Mouse (Mus musculus) liver, embryonic 16.5 days (tissue): ENCODE data around the gene Sun3. TPM values are rescaled to one million over a fixed set of nuclear protein-coding genes. Genes with fewer than 3 reads are reported as not detected.

Experiments used
- ATAC-seq: fragments of 200-750 bp; cut with Nextera tagmentation; 2 replicates; pipeline ENCODE4 v1.8.0; 2017; ENCODE audit warnings: low read depth, mild to moderate bottlenecking, moderate number of reproducible peaks, moderate library complexity
- H3K27ac ChIP-seq: fragments of 300-500 bp; sonication (generic); 2 replicates; pipeline ENCODE4 v1.5.1; 2014; ENCODE audit warnings: mild to moderate bottlenecking, low read length
- H3K27me3 ChIP-seq: fragments of 300-500 bp; sonication (generic); 2 replicates; pipeline ENCODE4 v1.6.1; 2014; ENCODE audit warnings: low read depth, low read length, mixed read lengths; ENCODE audit not compliant: control insufficient read depth, insufficient read depth
- H3K36me3 ChIP-seq: fragments of 300-500 bp; sonication (generic); 2 replicates; pipeline ENCODE4 v1.6.1; 2014; ENCODE audit warnings: mild to moderate bottlenecking; ENCODE audit not compliant: control insufficient read depth, insufficient read depth
- H3K4me1 ChIP-seq: fragments of 300-500 bp; sonication (generic); 2 replicates; pipeline ENCODE4 v1.6.1; 2014; ENCODE audit warnings: low read depth, low read length, mixed read lengths; ENCODE audit not compliant: control insufficient read depth
- H3K4me2 ChIP-seq: fragments of 300-500 bp; sonication (generic); 2 replicates; pipeline ENCODE4 v1.6.1; 2014; ENCODE audit warnings: low read depth, low read length, mixed read lengths
- H3K4me3 ChIP-seq: fragments of 300-500 bp; sonication (generic); 2 replicates; pipeline ENCODE4 v1.5.1; 2014; ENCODE audit warnings: low read depth, mild to moderate bottlenecking, low read length
- H3K9ac ChIP-seq: fragments of 300-500 bp; sonication (generic); 2 replicates; pipeline ENCODE4 v1.6.1; 2014; ENCODE audit warnings: low read depth, low read length
- H3K9me3 ChIP-seq: fragments of 300-500 bp; sonication (generic); replicated peaks from 2 replicates; pipeline ENCODE4 v1.6.1; 2016; ENCODE audit warnings: low read length; ENCODE audit not compliant: control insufficient read depth
- WGBS: fragments of 180-500 bp; shearing (Covaris S2); extraction: QIAGEN DNeasy Blood & Tissue Kit; methylation state at CpG from one replicate; pipeline ENCODE4 v1.1.7; 2014; ENCODE audit not compliant: insufficient replicate concordance; 5-methylcytosine and 5-hydroxymethylcytosine counted together
- polyA plus RNA-seq: library from polyadenylated mRNA; unstranded; fragments of >200 nt; fragmentation: Nextera tagmentation; extraction: Ambion mirVana; gene quantifications from 2 replicates; pipeline ENCODE4 v1.2.1, GENCODE M21; 2015

Gene Sun3
- polyA plus RNA-seq, 1 experiment from 2014 or later: not detected

- no peak overlapping the region for H3K4me2 ChIP-seq
- H3K27me3 ChIP-seq: no peaks in the 10 kb centered on the region; the same call in 1 of the 2 replicates
- no peaks in the 10 kb centered on the region for H3K9me3 ChIP-seq
- H3K4me1 ChIP-seq: no peaks in the 10 kb centered on the region; the same call in 1 of the 2 replicates
- no peak overlapping the region for H3K9ac ChIP-seq
- H3K4me3 ChIP-seq: no peak overlapping the region
- H3K36me3 ChIP-seq: no peaks in the 10 kb centered on the region
- WGBS: 59% methylated on average over 5 of the region's 5 CpGs
- no peak for ATAC-seq
- no peak overlapping the region for H3K27ac ChIP-seq
Observed at GRCm38 (mm10) chr11:9047044-9047443, 1.7 kb downstream of the Sun3 start.

- ATAC-seq: no peak
- no peaks in the 10 kb centered on the region for H3K36me3 ChIP-seq
- 69% methylated on average over 2 of the region's 2 CpGs for WGBS
- H3K9ac ChIP-seq: no peak overlapping the region
- H3K4me1 ChIP-seq: no peaks in the 10 kb centered on the region; the same call in 1 of the 2 replicates
- no peak overlapping the region for H3K27ac ChIP-seq
- no peaks in the 10 kb centered on the region; the same call in 1 of the 2 replicates for H3K27me3 ChIP-seq
- H3K9me3 ChIP-seq: no peaks in the 10 kb centered on the region
- no peak overlapping the region for H3K4me3 ChIP-seq
- H3K4me2 ChIP-seq: no peak overlapping the region
Observed at GRCm38 (mm10) chr11:9046546-9046945, 2.2 kb downstream of the Sun3 start.

- WGBS: 41% methylated on average over 2 of the region's 2 CpGs
- no peak overlapping the region for H3K27ac ChIP-seq
- no peak overlapping the region for H3K4me2 ChIP-seq
- H3K27me3 ChIP-seq: no peaks in the 10 kb centered on the region
- ATAC-seq: no peak
- H3K4me3 ChIP-seq: no peak overlapping the region
- H3K36me3 ChIP-seq: no peaks in the 10 kb centered on the region
- no peaks in the 10 kb centered on the region for H3K9me3 ChIP-seq
- no peak overlapping the region for H3K9ac ChIP-seq
- H3K4me1 ChIP-seq: no peaks in the 10 kb centered on the region
Observed at GRCm38 (mm10) chr11:9031530-9031929, 17.3 kb downstream of the Sun3 start.

- Histone ChIP-seq H3K27ac (no peak overlapping the region), H3K27me3 (no peaks in the 10 kb centered on the region), H3K4me2 (no peak overlapping the region), H3K9me3 (no peaks in the 10 kb centered on the region), H3K9ac (no peak overlapping the region), H3K36me3 (no peaks in the 10 kb centered on the region), H3K4me1 (no peaks in the 10 kb centered on the region), H3K4me3 (no peak overlapping the region)
- WGBS: 64% methylated on average over 3 of the region's 3 CpGs
- no peak for ATAC-seq
Observed at GRCm38 (mm10) chr11:9025211-9025610, 23.6 kb downstream of the Sun3 start.

- Histone ChIP-seq H3K27me3 (no peaks in the 10 kb centered on the region), H3K36me3 (no peaks in the 10 kb centered on the region), H3K9ac (no peak overlapping the region), H3K4me3 (no peak overlapping the region), H3K9me3 (no peaks in the 10 kb centered on the region), H3K27ac (no peak overlapping the region), H3K4me2 (no peak overlapping the region), H3K4me1 (no peaks in the 10 kb centered on the region)
- ATAC-seq: no peak
- 62% methylated on average over 7 of the region's 7 CpGs for WGBS
Observed at GRCm38 (mm10) chr11:9024782-9025181, 24.0 kb downstream of the Sun3 start.

- Histone ChIP-seq H3K4me1 (no peaks in the 10 kb centered on the region), H3K36me3 (no peaks in the 10 kb centered on the region), H3K27ac (no peak overlapping the region), H3K9ac (no peak overlapping the region), H3K27me3 (no peaks in the 10 kb centered on the region), H3K9me3 (no peaks in the 10 kb centered on the region), H3K4me2 (no peak overlapping the region), H3K4me3 (no peak overlapping the region)
- 73% methylated on average over 5 of the region's 5 CpGs for WGBS
- no peak for ATAC-seq
Observed at GRCm38 (mm10) chr11:9020207-9020606, 28.6 kb downstream of the Sun3 start.

GRCm38 (mm10) chr11:9018491-9019267 is 30.1 kb downstream of the Sun3 start:
- H3K27me3 ChIP-seq: no peaks in the 10 kb centered on the region
- WGBS: 48% methylated on average over 6 of the region's 6 CpGs
- H3K4me1 ChIP-seq: no peaks in the 10 kb centered on the region
- H3K9me3 ChIP-seq: no peaks in the 10 kb centered on the region
- no peak for ATAC-seq
- H3K27ac ChIP-seq: no peak overlapping the region
- no peak overlapping the region for H3K9ac ChIP-seq
- H3K36me3 ChIP-seq: no peaks in the 10 kb centered on the region
- H3K4me2 ChIP-seq: no peak overlapping the region
- H3K4me3 ChIP-seq: no peak overlapping the region

GRCm38 (mm10) chr11:9014740-9015139 is 34.1 kb downstream of the Sun3 start:
- ATAC-seq: no peak
- no peaks in the 10 kb centered on the region for H3K9me3 ChIP-seq
- peaks cover 6% of the 10 kb centered on the region for H3K4me1 ChIP-seq
- no peak overlapping the region for H3K4me3 ChIP-seq
- H3K9ac ChIP-seq: no peak overlapping the region
- H3K36me3 ChIP-seq: no peaks in the 10 kb centered on the region
- no peak overlapping the region for H3K27ac ChIP-seq
- no peak overlapping the region for H3K4me2 ChIP-seq
- WGBS: 68% methylated on average over 3 of the region's 3 CpGs
- no peaks in the 10 kb centered on the region for H3K27me3 ChIP-seq

- Histone ChIP-seq H3K9me3 (no peaks in the 10 kb centered on the region), H3K4me2 (peak overlapping the region; percentile 88), H3K27me3 (no peaks in the 10 kb centered on the region), H3K27ac (peak overlapping the region; percentile 86; the same call in 1 of the 2 replicates), H3K4me1 (peaks cover 9% of the 10 kb centered on the region), H3K36me3 (peaks cover 7% of the 10 kb centered on the region), H3K9ac (peak overlapping the region; percentile 86), H3K4me3 (peak overlapping the region; percentile 89)
- ATAC-seq: peak; percentile 10; the same call in 1 of the 2 replicates
- WGBS: 3% methylated on average over 3 of the region's 3 CpGs
Observed at GRCm38 (mm10) chr11:9011348-9011747, 37.4 kb downstream of the Sun3 start.
